Mouse (Mus musculus) monocyte, adult 5-6 weeks (primary cell): ENCODE results near the gene Eng. TPM values are rescaled to one million over a fixed set of nuclear protein-coding genes. Genes with fewer than 3 reads are reported as not detected.

Experiments used
- ATAC-seq: fragments of 153-309, 156-312 bp; replicated peaks from 2 replicates; pipeline ENCODE4 v1.8.0; 2017; ENCODE audit warnings: mild to moderate bottlenecking; ENCODE audit not compliant: low TSS enrichment, insufficient number of reproducible peaks, severe bottlenecking, poor library complexity, low FRiP score
- total RNA-seq: library from RNA; stranded (forward); fragments of 200-1000, 200-491, 200-594 nt; gene quantifications from 3 replicates; pipeline ENCODE4 v1.2.3, GENCODE M21; 2017

The Eng gene
- total RNA-seq, 1 experiment from 2014 or later: 0.48 TPM

DNA sequence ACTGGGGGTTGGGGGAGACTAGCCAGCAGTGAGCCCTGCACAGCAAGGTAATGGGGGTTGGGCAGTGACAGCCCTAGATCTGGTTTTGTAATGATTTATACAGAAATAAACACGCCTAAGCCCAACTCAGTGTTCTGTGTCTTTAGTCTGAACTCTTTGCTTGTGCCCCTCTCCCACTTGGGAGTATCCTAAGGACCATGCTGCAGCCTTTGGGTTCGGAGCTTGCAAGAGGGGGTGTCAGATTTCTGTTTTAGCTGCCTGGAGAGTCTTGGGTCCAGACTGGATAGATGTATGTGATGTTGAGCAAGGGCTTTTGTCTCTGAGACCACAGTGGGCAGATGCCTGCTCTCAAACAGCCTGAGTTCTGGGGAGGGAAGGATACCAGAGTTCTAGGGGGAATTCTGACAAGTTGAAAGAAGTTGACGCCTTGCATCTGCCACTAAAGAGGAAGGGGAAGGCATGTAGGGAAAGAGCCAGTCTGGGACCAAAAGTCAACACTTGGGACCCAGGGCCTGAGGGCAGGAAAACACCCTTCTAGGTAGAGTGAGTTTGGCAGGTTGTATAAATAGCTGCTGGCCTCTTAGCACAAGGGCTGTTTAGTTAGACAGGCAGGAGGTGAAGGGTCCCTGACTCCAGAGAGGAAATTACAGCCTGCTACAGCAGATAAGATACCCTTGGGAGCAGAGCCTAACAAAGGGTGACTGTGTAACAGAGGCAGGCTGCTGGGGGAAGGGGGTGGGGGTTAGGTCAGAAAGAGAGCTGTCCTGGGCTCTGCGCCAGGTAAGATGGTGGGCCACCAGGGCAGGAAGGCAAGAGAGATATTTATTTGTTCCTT is 25.5 kb upstream of the Eng start:
- no peak for ATAC-seq

DNA sequence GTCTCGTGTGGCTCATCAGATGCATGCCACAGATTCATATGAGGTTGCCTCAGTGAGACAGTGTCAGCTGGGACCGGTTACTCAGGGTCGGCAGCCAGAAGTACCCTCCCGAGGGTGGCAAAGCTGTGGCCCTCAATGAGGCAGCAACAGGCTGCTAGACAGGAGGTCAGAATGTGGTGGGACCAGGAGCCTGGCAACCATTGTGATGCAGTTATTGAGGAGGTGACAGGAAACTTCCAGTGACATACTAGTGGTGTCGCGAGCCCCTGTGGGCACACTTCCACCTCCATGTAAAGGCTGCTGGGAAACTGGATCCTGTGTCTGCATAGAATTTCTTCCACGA is 24.9 kb upstream of the Eng start, which contains the start of gene Ak1:
TSS of gene Ak1 (plus strand) at position 242 of the 343 bp plus-strand sequence.
- ATAC-seq: no peak

DNA sequence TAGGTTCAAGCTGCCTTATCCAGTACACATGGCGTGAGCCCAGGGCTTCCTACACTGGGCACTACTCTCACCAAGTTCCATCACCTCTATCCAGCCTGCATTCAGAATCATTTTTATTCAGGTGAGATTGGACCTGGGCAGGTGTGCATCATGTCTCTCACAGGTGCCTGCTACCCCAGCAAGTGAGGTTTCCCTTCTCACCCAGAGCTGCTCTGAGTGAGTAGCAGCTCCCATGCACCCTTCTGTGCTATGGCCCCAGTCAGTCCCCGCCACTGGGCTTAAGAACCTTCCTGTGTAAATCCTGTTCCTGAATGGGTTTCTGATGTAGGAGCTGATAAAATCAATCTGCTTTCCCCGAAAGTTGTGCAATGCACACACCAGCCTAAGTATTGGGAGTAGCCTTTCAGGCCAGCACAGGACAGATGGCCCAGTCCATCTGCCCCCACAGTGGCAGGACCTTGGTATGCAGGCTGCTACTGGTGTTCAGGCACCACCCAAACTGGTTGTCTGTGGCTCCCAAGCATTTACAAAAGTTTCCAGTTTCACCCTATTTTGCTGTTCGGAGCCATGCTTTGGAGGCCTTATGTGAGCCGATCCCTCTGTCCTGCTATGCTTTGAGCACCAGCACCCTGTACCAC is 22.2 kb upstream of the Eng start:
- no peak for ATAC-seq

DNA sequence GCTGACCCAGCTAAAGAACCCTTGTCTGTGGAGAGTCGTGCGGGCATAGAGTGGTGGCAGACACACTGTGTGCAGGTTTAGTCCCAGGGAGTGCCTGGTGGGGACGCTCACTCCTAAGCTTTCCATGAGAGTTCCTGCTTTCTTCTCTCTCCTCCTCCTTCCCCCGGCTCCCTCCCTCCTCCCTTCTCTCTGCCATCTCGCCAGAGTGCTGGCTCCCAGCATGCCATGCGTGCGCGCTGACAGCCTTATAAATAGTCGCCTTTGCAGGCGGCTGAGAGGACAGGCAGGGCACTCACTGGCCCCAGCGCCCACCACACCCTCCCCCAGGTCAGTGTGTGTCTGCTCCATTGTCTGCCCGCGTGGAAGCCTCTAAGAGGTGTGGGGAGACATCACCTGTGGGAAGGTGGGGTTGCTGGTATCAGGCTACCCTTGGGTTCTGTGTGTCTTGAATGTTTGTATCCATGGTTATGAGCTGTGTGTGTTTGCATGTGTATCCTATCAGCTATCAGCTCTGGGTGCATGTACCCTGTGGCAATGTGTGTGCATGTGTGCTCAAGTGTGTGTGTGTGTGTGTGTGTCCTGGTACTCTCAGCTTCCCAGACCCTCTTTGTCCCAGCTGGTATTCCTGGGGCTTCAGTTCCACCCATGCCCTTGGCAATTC is 21.1 kb upstream of the Eng start:
- no peak for ATAC-seq

DNA sequence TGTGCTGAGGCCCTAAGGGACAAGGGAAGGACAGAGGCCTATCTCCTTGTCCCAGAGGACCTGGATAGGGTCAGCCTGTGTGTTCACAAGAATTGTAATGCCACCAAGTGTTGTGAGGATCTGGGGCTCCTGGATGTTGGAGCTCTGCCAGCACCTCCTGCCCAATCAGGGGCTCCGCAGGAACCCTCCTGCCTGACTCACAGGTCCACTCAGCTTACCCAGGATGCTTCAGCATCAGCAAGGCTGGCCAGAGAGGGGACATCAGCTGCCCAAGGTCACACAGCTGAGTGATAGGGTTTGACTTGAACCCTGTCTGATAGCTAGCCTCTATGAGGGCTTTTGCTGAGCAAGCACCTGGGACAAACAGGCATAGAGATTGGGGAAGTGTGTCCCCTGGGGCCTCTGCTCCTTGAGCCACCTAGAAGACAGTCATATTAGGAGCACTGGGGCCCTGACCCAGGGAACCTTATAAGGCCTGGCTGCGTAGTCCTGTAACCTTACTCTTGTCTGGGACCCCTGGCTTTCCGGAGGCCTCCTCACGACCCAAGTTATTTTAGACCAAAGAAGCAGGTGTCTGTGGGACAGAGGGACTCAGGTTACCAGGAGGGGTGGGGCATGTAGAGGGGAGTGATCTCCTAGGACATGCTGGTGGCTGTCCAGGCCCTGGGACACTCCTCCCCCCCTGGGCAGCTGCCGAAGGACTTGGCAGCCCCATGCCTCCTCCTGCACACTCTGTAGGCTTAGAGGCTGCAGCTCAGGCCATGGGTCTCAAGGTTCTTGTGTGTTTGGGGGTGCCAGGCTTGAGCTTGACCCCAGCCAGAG is 20.3 kb upstream of the Eng start:
- no peak for ATAC-seq

DNA sequence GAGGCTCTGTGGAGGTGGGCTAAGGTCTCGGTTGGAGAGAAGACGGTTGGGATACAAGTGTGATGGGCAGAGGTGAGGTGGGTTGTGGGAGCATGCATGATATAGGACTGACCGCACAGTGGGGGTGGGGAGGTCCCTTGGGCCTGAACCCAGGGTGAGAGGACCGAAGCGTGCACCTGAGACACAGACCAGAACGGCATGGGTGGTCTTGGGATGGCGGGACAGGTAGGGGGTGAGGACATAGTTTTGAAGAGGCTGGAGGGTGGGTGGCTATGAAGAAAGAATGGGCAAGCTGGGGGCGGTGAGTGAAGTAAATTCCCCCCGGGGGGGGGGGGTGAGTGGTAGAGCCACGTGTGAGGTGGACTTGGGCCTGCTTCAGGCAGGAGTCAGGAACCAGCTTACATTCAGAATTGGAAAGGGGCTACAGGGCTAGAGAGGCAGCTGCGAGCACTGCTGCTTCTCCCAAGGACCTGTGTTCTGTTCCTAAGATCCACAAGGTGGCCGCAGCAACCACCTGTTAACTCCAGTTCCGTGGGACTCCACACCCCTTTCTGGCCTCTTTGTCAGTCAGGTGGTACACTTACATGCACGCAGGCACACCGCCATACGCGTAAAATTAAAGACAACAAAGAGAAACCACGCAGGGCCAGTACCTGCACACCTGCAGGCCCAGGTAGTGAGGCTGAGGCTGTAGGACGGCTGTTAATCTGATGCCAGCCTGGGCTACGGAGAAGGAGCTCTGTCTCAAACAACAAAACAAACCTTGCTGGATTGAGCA is 18.9 kb upstream of the Eng start:
- no peak for ATAC-seq

DNA sequence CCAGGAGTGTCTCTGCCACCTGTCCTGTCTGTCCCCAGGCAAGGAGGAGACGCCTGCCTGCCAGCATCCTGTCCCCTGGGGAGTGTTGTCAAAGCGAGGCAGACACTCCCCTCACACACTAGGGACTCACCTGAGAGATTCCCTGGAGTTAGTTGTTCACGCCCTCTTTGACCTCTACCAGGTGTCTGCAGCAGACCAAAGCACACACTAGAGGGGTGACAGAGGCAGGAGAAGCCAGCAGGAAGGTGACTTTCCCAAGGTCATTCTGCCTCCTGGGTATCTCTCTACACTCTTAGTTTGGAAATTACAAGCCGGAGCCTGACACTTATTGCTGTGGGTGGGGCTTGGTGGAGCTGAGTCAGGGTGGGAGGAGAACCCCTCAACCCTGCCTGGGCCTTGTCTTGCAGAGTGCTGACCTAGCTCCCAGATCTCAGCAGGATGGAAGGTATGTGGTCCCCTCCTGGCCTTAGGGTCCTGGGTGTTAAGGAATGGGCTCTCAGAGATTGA is 18.3 kb upstream of the Eng start:
- no peak for ATAC-seq

DNA sequence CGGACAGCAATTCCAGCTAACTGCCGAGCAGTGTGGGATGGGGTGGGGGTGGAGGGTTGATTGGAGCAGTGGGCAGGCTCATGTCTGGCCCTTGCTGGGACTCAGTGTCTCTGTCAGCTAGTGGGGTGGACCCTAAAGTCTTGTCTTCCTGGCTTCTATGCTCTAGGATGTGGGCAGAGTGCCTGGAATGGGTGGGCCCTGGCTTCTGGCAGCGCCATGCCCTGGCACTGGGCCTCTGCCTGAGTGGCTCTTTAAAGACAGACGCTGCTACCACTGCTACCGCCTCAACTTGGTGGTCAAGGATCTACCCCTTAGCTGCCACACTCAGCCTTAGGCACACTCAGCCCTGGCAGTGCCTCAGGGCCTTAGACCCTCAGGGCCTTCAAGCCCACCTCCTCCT is 17.7 kb upstream of the Eng start:
- ATAC-seq: no peak

DNA sequence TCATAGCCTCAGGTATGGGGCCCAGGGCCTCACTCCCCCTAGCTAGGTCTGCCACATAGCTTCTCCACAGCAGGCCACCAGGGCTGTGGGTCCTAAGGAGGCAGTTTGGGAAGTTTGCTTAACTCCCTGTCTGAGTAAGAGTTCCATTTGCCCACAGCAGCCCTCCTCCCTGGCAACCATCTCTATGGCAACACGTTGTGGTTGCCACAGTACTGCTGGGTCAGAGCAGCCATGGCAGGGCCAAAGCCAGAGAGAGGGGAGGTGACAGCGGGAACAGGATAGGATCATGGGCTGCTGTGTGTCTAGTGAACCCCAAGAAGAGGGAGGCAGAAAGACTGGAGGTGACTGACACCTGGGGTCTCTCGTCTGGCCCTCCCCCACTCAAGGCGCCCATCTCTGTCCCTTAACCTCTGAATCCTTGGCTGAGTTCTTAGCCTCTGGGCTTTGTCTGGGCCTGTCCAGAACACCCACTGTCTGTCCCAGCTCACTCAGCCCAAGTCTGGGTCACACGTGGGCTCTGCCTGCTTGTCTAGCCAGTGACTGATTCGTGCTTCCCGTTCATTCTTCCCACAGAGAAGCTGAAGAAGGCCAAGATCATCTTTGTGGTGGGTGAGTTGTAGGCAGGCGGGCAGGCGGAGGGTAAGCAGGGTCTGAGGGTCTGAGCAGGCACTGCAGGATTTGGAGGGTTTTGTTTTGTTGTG is 17.0 kb upstream of the Eng start:
- no peak for ATAC-seq

DNA sequence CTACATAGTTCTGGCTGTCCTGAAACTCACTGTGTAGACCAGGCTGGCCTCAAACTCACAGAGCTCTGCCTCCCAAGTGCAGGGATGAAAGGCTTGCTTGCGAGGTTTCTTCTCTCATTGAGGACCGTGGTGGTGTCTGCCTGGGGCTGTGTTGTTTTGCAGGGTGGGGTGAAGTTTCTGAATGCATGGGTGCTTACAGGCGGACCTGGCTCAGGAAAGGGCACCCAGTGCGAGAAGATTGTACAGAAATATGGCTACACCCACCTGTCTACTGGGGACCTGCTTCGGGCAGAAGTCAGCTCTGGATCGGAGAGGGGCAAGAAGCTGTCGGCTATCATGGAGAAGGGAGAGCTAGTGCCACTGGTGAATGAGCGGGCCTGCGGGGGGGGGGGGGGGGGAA is 16.4 kb upstream of the Eng start:
- ATAC-seq: no peak

DNA sequence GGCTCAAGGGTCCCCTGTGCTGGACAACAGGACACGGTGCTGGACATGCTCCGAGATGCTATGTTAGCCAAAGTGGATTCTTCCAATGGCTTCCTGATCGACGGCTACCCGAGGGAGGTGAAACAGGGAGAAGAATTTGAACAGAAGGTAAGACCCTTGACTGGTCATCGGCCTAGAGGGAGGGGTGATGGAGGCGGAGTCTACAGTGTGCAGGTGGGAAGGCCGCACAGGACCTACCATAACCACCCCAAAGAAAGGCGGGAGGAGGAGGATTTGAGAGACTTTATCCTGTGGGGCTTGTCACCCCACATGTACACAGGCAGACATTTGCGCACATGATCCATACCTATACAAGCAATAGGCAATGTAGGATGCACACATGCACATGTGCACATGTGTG is 15.3 kb upstream of the Eng start:
- no peak for ATAC-seq

DNA sequence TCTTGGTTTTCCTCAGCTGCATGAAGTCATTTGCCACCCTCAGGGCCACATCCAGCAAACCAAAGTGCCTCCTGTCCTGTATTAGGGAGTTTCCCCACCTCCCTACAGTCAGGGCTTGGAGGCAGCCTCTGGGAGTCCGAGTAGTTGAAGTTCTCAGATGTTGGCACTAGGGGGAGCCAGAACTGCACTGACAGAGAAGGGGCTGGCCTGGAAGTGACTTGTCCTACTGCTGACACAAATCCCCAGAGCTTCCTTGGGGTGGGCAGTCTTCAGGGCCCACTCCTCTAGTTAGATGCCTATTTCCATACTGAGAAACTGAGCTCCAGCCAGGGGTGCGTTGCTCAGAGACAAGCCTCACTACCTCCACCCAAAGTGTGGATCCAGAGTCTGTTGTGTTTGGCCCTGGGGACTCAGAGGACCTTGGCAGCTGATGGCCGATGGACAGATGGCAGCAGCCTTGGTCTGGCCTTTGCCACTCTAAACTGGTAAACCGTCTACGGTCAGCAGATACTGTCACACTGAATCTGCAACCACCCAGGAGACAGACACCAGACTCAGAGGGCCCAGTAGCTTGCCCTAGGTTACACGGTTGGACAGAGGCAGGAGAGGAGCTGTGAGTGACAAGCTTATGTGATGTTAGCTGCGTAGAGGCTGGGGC is 14.5 kb upstream of the Eng start:
- ATAC-seq: peak; percentile 83

DNA sequence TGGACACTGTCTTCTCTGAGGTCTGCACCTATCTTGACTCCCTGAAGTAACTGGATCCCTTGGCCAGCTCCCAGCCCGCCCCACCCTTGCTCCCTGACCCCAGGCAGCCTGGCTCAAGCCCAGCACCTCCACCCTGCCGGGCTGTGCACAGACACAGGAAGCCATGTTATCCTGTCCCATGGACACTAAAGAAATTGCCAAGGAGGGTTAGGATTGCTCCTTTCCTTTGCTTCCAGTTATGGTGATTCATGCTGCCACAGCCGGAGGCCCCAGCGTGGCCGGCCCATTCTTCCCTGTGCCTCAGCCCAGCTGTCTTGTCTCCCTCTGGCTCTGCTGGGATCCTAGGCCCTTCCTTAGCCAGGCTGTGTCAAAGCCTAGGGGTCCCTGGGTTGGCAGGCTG is 12.7 kb upstream of the Eng start:
- no peak for ATAC-seq

DNA sequence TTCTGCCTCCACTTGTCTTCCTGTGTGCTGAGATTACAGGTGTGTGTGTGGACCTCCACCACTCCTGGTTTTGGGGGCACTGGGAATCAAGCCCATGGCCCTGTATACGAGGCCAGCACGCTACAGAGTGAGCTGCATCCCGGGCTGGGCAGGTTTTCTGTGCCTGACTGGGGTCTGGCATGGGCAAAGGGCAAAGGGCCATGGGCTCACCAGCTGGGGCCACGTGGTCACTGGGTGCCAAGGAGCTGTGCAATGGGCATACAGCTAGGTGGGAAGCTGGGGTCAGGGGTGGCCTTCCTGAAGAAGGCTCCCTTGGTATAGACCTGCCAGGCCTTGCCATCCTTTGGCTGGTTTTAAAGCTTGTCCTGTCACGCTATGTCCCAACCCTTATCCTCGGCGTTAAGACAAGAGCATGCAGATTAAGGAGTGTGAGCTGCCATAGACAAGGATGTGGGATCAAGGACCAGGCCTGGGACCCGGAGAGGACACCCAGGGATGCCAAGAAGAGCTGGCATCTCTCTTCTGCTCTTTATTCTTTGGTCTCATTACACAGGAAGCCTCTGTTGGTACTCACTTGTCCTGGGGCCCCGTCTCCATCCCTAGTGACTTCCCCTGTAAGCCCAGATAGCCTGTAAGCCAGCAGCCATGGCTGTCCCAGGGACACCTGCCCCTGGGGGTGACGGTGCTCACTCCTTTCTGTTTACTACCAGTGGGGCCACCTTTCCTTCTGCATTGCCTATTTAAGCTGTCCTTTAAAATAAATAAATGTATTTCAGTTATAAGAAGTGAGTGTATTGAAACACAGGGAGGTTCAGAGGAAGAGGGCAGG is 11.9 kb upstream of the Eng start:
- no peak for ATAC-seq

DNA sequence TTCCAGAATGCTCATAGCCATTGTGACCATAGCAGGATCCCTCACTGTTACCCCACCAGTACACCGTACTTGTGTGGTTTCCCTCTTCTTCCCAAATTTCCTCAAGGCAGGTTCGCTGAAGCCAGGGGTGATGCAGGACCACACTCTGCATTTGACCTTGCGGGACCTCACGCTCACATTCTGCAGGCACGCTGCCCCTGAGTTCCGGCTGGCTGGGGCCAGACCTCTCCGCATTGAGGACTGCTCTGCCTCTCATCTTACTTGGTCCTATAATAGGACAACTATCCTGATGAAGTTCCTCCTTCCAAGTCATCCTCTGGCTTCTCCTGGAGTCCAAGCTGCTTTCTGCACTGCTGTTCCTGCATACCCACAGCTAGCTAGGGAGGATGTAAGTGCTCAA is 9.8 kb upstream of the Eng start:
- no peak for ATAC-seq

DNA sequence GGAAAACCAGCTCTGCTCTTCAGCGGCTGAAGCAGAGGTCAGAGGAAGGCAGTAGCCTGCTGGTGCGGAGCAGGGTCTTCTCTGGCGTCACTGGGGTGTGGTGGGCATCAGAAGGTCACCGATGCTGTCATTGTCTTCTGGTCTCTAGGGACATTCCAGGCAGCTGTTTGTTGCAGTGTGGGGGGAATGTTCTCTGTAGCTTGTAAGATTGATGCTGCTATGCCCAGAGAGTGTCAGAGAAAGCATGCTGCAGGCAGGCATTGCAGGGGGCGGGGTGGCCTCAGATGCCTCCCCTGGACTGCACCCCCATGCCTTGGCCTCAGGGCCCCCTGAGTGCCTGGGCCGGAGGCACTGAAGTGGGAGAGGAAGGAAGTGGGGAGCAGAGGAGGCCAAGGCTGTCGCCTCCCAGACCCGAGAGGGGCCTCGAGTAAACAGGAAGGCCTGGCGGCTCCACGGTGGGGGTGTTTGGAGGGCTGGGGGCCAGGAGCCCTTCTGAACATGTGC is 8.6 kb upstream of the Eng start:
- ATAC-seq: peak; percentile 34; the same call in 1 of the 2 replicates
